23 mouse cellular contexts compared by ENCODE assay signal in genomic region chr17:29984931-29985330, GRCm38 (mm10). TPM values are rescaled to one million over a fixed set of nuclear protein-coding genes. Genes with fewer than 3 reads are reported as not detected.
DNase-seq lines count a peak whose midpoint lies in the region; ATAC-seq and TF ChIP-seq lines count a peak whose summit lies in the region.
"Had no signal": no experiment of that assay in that cellular context is flagged by ENCODE, and none has a peak within 500 bp of the region (broad histone marks: within the 10 kb centered on the region; RNA-seq: fewer than 3 reads in every experiment).

No protein-coding gene starts in this region.

- H3K4me2 ChIP-seq in heart, embryonic 13.5 days = no peak overlapping the region
- no peak overlapping the region for H3K4me2 ChIP-seq in lung, embryonic 15.5 days
- no peak overlapping the region for H3K4me2 ChIP-seq in intestine, postnatal 0 days (replicated peaks; ENCODE audit: low read depth)
- H3K4me2 ChIP-seq: hindbrain, embryonic 14.5 days; liver, embryonic 15.5 days; stomach, embryonic 15.5 days had no signal

- no peak overlapping the region for H3K4me3 ChIP-seq in heart, embryonic 13.5 days
- H3K4me3 ChIP-seq in lung, embryonic 15.5 days = no peak overlapping the region
- no peak overlapping the region for H3K4me3 ChIP-seq in intestine, postnatal 0 days (ENCODE audit: low read depth, low read length)
- H3K4me3 ChIP-seq: forebrain, embryonic 10.5 days; limb, embryonic 10.5 days; liver, embryonic 15.5 days; megakaryocyte, embryonic 14.5 days; myocyte; stomach, embryonic 15.5 days had no signal

- peak overlapping the region; percentile 28; the same call in 1 of the 2 replicates for H3K27ac ChIP-seq in heart, embryonic 13.5 days (replicated peaks)
- H3K27ac ChIP-seq in lung, embryonic 15.5 days = peak overlapping the region; percentile 38
- H3K27ac ChIP-seq in intestine, postnatal 0 days (ENCODE audit: low read depth, low read length) = no peak overlapping the region
- H3K27ac ChIP-seq: hindbrain, embryonic 14.5 days; limb, embryonic 10.5 days; liver, embryonic 15.5 days; stomach, embryonic 15.5 days had no signal

- H3K36me3 ChIP-seq in heart, embryonic 13.5 days = no peaks in the 10 kb centered on the region
- no peaks in the 10 kb centered on the region for H3K36me3 ChIP-seq in lung, embryonic 15.5 days
- H3K36me3 ChIP-seq in intestine, postnatal 0 days (ENCODE audit: control insufficient read depth, insufficient read depth) = no peaks in the 10 kb centered on the region
- H3K36me3 ChIP-seq: forebrain, embryonic 10.5 days; limb, embryonic 10.5 days; liver, embryonic 15.5 days; stomach, embryonic 15.5 days had no signal

- no peak for ATAC-seq in heart, embryonic 13.5 days (ENCODE audit: extremely low read depth, insufficient number of reproducible peaks, low FRiP score, low TSS enrichment)
- ATAC-seq in lung, embryonic 15.5 days (ENCODE audit: borderline replicate concordance, extremely low read depth, low FRiP score, low TSS enrichment) = no peak
- no peak for ATAC-seq in intestine, postnatal 0 days
- ATAC-seq: forebrain, embryonic 16.5 days; inflammation-experienced regulatory T-cells, adult 6 months had no signal

- TF ChIP-seq CTCF in intestine, postnatal 0 days (IDR thresholded peaks at IDR 0.05; ENCODE audit: low read depth) = no peak

- no peak overlapping the region for H3K9ac ChIP-seq in heart, embryonic 13.5 days
- H3K9ac ChIP-seq in lung, embryonic 15.5 days = no peak overlapping the region
- H3K9ac ChIP-seq in intestine, postnatal 0 days (ENCODE audit: low read depth, low read length) = no peak overlapping the region
- H3K9ac ChIP-seq: hindbrain, embryonic 14.5 days; liver, embryonic 15.5 days; stomach, embryonic 15.5 days had no signal

- H3K9me3 ChIP-seq in heart, embryonic 13.5 days = no peaks in the 10 kb centered on the region
- H3K9me3 ChIP-seq in lung, embryonic 15.5 days = no peaks in the 10 kb centered on the region
- H3K9me3 ChIP-seq in intestine, postnatal 0 days (ENCODE audit: control insufficient read depth) = no peaks in the 10 kb centered on the region
- H3K9me3 ChIP-seq: limb, embryonic 10.5 days; liver, embryonic 15.5 days; stomach, embryonic 15.5 days had no signal

- H3K27me3 ChIP-seq in heart, embryonic 13.5 days (replicated peaks) = no peaks in the 10 kb centered on the region
- no peaks in the 10 kb centered on the region for H3K27me3 ChIP-seq in lung, embryonic 15.5 days
- H3K27me3 ChIP-seq in intestine, postnatal 0 days (replicated peaks; ENCODE audit: control insufficient read depth, insufficient read depth, low read length) = no peaks in the 10 kb centered on the region
- H3K27me3 ChIP-seq: stomach, embryonic 15.5 days had no signal

- DNase-seq in heart, adult 9 months (ENCODE audit: low spot score in 2 of 2) = no peak
- no peak for DNase-seq in lung, postnatal 14 days
- peak; percentile 51 for DNase-seq in layer of hippocampus, adult 11-12 months (ENCODE audit: low spot score)
- peak; percentile 71 for DNase-seq in layer of hippocampus, adult 9-11 months
- no peak for DNase-seq in adipocyte (ENCODE audit: low spot score)
- DNase-seq: cerebellum, adult 11-12 months; cerebellum, postnatal 10 days; liver; midbrain, embryonic 14.5 days; thymus, adult 2 months; thymus, postnatal 4 days had no signal

- 68% methylated on average over 7 of the region's 7 CpGs for WGBS in heart, embryonic 13.5 days
- WGBS in lung, embryonic 15.5 days = 67% methylated on average over 7 of the region's 7 CpGs
- WGBS in intestine, postnatal 0 days = 78% methylated on average over 7 of the region's 7 CpGs

- H3K4me1 ChIP-seq in heart, embryonic 13.5 days = peaks cover 9% of the 10 kb centered on the region
- H3K4me1 ChIP-seq in lung, embryonic 15.5 days = peaks cover 9% of the 10 kb centered on the region
- no peaks in the 10 kb centered on the region for H3K4me1 ChIP-seq in intestine, postnatal 0 days (replicated peaks; ENCODE audit: control insufficient read depth, insufficient read depth, low read length)

RNA-seq across cellular contexts. Expression of gene Mdga1, which starts 15.0 kb away (rescaled TPM):
- 4.4 TPM in 2 replicates for polyA plus RNA-seq in heart, embryonic 13.5 days (2015; fragmentation: Nextera tagmentation; extraction: Ambion mirVana)
- polyA plus RNA-seq in lung, embryonic 15.5 days (2015; fragmentation: Nextera tagmentation; extraction: Ambion mirVana) = 4.1 and 4.2 TPM in 2 replicates
- polyA plus RNA-seq in intestine, postnatal 0 days (2015; fragmentation: Nextera tagmentation; extraction: Ambion mirVana) = 0.63 and 0.73 TPM in 2 replicates
- polyA plus RNA-seq: inflammation-experienced regulatory T-cells, adult 6 months had no signal

RNA-seq across cellular contexts. Expression of gene Zfand3, which starts 19.6 kb away (rescaled TPM):
- polyA plus RNA-seq in heart, embryonic 13.5 days (2015; fragmentation: Nextera tagmentation; extraction: Ambion mirVana) = 52.5 and 55.7 TPM in 2 replicates
- polyA plus RNA-seq in lung, embryonic 15.5 days (2015; fragmentation: Nextera tagmentation; extraction: Ambion mirVana) = 56.7 and 59.8 TPM in 2 replicates
- 38.0 and 40.5 TPM in 2 replicates for polyA plus RNA-seq in intestine, postnatal 0 days (2015; fragmentation: Nextera tagmentation; extraction: Ambion mirVana)

Comparison
In these comparisons a context has a peak if more than half of its experiments do, and no peak if none do; other contexts are left out.
1. DNase-seq: peak in layer of hippocampus, adult 11-12 months (single experiment) and layer of hippocampus, adult 9-11 months (single experiment); none in heart, adult 9 months (0 of 2), lung, postnatal 14 days (single experiment) and adipocyte (single experiment).